Mouse (Mus musculus) c-Kit-negative CD71-positive TER-119-positive erythroid progenitor cells, embryonic 14.5 days (primary cell): Measurements from ENCODE around the gene Gm20696.

Experiments
- DNase-seq: peaks from one replicate; pipeline ENCODE4 v3.0.0-alpha.2; 2013; ENCODE audit warnings: low read depth, low spot score

Gm20696 gene

DNA sequence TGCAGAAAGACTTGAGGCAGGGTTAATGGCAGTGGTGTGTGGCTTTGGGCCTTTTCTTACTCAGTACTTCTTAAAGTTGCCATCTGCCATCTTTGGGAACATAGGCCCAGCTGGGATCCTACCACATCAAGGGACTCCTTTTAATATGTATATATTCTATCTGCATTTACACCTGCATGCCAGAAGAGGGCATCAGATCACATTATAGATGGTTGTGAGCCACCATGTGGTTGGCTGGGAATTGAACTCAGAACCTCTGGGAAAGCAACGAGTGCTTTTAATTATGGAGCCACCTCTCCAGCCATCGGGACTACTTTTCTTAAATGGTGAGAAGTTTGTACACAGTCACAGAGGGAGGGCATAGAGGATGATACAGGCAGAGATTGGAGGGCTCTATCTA, 93.3 kb downstream of the Gm20696 start:
- DNase-seq: no peak

DNA sequence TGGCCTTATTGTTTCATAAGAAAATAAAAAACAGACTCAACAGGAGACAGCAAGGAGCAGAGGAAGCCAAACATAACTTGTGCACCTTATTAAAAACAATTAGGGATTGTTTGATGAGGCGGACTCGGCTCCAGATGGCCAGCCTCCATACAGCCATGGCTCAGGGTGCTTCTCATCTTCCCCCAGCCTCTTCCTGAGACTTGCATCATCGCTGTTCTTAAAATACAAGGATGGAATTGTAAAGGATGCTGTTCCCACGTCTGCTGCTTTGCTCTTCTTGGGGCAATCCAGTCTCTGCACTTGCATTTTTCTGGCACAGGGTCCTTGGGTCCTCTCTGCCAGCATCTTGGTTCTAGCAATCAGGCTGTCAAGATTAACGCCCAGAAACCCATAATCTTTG, 94.5 kb downstream of the Gm20696 start:
- DNase-seq: no peak

DNA sequence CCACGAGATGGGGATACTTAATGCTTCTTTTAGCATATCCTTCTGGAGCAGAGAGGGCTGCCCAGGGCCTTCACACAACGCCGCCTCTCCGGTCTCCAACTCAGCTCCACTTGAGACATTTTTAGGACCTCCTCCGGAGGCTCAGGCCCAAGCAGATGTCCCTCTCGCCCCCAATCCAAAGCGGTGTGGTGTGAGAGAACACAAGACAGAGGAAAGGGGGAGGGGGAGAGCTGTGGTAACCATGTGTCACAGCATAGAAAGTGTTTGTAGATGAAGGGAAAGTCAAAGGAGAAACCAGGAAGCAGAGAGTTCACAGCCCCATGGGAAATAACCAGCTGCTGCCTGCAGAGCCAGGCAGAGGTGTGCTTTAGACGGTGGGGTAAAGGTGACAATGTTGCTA, 99.7 kb downstream of the Gm20696 start:
- DNase-seq: no peak

DNA sequence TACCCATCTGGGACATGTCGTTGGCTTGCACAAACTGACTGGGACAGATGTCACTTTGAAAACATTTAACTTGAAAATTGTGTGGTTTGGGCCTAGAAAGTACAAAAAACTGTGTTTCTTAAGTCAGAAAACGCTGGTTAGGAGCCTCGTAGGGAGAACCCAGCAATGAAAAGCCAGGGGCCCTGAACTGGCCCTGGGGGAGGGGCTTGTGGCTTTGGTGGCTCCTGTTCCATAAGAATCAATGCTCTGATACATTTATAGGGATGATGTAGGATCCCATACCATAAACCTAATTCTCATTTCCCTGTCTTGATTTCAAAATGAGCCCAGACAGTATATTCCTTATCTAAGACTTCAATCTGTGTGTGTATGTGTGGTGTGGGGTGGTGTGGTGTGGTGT, 101.8 kb downstream of the Gm20696 start:
- DNase-seq: no peak

GRCm38 (mm10) chr6:99556950-99557349, 109.6 kb downstream of the Gm20696 start:
- no peak for DNase-seq

- no peak for DNase-seq
Observed at GRCm38 (mm10) chr6:99552816-99553215, 113.8 kb downstream of the Gm20696 start.

- DNase-seq: no peak
Observed at GRCm38 (mm10) chr6:99546416-99546815, 120.2 kb downstream of the Gm20696 start.

DNA sequence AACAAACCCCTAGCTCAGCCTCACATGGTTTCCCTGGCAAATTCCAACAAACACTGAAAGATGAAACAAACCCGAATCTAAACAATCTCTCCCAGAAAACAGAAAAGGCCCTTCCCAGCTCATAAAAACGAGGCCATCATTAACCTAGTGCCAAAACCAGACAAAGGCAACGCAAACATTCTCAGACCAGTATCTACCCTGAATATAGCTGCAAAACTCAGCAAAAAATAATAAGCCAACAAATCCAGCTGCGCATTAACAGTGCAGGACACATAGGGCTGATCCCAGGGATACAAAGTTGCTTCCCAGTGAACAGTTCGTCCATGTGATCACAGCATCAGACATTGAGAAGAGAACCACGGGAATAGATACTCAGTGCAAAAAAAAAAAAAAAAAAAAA, 121.2 kb downstream of the Gm20696 start:
- DNase-seq: no peak

- no peak for DNase-seq
Observed at GRCm38 (mm10) chr6:99541105-99541504, 125.5 kb downstream of the Gm20696 start.

- no peak for DNase-seq
Observed at GRCm38 (mm10) chr6:99540653-99541052, 125.9 kb downstream of the Gm20696 start.

DNA sequence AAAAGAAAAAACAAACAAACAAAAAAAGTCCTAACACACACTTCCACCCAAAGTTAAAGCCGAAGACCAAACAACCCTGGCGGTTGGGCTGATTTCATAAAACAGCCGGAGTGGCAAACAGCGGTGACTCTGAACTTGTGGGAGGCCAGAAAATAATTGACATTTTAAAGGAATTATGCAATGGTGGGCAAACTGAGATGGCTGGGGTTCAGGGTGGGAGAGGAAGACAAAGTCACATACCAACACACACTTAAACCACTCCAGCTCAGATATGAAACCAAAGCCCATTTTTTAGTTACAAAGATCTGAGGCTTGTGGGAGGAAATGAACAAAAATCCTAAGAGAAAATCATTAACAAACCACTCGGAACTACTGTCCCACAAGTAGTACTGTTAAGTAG, 126.5 kb downstream of the Gm20696 start:
- DNase-seq: no peak

GRCm38 (mm10) chr6:99538194-99538941, 128.2 kb downstream of the Gm20696 start:
- DNase-seq: no peak

DNA sequence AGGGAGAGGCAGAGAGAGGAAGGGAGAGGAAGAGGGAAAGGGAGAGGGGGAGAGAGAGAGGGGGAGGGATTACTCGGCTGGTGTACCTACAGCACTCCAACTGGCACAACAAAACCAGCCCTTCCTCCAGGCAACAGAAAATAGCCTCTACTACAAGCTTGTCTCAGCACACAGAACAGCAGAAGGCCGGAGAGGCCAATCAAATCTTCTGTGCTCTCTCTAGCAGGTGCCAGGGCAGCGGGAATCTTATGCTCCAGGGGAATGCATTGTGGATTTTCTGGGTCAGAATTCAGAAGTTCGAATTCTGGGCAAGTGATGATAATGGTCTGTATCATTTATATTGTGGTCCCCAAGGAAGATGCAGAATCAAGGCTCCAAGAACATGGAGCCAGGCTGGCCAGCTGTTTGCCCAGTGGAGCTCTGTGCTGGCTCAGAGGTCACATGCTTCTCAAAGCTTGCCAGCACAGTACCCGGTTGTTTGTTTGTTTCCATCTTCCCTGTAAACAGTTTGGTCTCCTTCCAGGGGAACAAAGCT, 132.3 kb downstream of the Gm20696 start:
- no peak for DNase-seq

DNA sequence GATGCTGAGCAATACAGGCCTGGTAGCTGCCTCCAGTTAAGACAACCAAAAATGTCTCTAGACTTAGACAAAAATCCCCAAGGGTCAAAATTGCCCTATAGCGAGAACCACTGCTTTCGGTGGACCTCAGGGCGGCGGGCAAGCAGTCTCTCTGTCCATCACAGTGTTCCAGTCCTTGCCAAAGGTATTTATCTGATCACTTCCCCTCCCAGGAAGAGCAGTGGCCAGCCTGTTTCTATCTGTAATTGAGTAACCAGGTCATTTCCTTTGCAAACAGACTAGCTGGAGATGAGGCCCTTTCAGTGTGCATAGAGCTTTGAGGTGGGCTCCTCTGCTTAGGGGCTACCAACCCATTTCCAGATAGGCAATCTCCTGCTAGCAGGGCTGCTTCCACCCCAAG, 134.1 kb downstream of the Gm20696 start:
- no peak for DNase-seq

DNA sequence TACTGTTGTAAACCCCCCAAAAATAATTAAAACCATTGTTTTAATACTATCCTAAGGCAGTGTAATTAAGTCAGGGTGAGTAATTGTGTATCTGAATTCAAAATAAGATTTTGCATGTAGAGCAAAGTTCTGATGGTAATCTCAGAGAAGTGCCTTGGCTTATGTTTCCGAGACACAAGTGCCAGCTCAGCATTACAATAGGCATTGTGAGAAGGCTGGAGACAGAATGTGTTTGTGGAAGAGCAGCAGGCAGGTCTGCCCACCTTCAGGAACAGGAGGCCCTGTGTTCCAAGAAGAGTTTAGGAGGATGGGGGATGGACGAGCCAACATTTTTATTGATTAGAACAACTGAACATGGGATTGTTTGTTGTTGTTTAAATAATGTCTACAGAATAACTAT, 137.6 kb downstream of the Gm20696 start:
- DNase-seq: no peak

- DNase-seq: no peak
Observed at GRCm38 (mm10) chr6:99527457-99528105, 139.0 kb downstream of the Gm20696 start.

- DNase-seq: no peak
Observed at GRCm38 (mm10) chr6:99525351-99525750, 141.2 kb downstream of the Gm20696 start.

DNA sequence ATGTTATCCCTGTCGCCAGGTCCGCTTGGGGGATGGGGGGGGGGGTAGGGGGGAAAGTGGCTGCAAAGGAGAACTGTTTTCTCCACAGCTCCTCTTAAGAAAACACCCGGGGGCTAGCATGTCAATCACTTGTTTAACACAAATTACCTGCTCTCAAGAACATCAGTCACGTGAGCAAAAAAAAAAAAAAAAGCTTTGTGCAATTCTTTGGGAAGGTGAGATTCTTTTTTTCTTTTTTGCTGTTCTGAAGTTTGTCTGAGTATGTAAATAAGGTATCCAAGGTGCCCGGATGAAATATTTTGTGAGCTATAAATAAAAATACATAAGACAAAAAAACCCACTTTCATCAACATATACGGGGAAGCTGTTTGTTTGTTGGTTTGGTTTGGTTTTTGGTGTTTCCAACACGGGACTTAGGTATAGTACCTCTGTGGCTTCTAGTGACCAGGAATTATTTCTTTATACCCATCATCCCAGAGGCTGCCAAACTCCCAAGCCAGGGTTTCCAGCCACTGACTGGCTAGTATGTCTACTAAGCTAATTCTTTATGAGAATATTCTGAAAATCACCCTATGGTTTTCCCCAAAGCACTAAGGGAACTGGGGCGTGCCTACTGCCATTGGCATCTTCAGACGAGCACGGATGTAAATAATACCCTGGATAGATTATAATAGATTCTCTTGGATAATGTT, 142.8 kb downstream of the Gm20696 start:
- DNase-seq: no peak

DNA sequence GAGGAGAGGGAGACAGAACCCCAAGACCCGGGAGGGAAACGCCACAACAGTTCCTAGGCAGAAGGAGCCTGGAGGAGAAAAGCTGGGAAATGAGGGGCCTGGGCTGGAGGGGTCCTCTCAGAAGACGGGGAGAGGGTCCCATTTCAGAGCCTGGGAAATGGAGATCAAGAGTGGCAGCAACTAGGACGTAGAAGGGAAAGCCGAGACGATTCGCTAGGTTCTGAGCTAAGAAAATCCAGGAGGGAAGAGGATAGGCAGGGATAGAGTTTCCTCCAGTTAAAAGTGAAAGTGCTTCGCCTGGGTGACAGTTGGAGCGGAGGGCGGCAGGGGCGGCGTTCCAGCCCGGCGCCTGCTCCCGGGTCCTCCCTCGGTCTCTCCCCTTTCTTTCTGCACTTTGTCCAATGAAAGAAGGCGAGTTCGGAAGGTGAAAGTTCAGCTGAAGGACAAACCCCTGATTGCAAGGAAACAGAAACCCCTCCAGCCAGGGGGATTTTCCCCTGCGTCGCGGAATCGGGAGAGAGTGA, 143.4 kb downstream of the Gm20696 start:
- no peak for DNase-seq

DNA sequence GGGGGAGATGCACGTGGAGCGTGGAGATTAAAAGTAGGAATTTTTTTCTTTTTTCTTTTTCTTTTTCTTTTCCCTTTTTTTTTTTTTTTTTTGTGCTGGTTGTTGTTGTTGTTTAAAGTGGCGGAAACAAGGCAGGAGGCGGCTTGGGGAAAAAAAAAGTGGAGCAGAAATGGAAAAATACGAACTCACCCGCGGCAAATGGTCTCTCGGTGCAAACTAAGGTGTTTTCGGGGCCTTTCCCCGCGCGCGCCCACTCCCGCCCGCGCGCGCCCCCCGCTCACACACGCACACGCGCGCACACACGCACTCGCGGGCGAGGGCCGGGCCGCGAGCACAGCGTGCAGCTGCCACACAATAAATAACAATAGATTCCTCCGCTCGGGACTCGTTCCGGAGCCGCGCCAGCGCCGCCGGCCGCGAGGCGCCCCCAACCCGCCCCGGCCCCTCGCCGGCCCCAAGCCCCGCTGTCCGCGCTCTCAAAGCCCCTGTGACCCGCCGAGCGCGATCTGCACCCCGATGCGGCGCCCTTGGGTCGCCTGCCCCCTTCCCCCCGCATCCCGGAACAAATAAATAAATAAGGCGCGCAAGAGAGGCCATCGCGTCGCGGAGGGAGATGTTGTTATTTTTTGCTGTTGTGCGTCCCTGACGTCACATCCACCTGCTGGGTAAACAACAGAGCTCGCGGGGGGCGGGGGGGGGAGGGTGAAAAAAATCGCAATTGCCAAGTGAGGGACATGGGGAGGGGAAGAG, 144.1 kb downstream of the Gm20696 start, which contains the start of gene Foxp1:
Foxp1 (minus strand) TSS at position 363 of the 750 bp plus-strand sequence.
- DNase-seq: no peak

GRCm38 (mm10) chr6:99521641-99522358, 144.8 kb downstream of the Gm20696 start:
- no peak for DNase-seq
